Mouse (Mus musculus) kidney, adult 2 months (tissue): ENCODE results near the gene Acer2. TPM values are rescaled to one million over a fixed set of nuclear protein-coding genes. Genes with fewer than 3 reads are reported as not detected.

Experiments used
- DNase-seq: peaks from one replicate; pipeline ENCODE4 v3.0.0; 2021
- H3K27ac ChIP-seq: fragments of 200-500 bp; 2 replicates; pipeline ENCODE4 v1.5.1; 2012; ENCODE audit warnings: low read depth, low read length, control low read depth, inconsistent platforms; ENCODE audit not compliant: insufficient read depth
- H3K27me3 ChIP-seq: fragments of 200-500 bp; replicated peaks from 2 replicates; pipeline ENCODE4 v1.6.1; 2012; ENCODE audit warnings: mild to moderate bottlenecking, moderate library complexity, low read length, inconsistent platforms; ENCODE audit not compliant: control insufficient read depth, insufficient read depth
- H3K36me3 ChIP-seq: fragments of 200-500 bp; 2 replicates; pipeline ENCODE4 v1.6.1; 2012; ENCODE audit warnings: mild to moderate bottlenecking, moderate library complexity, low read length, inconsistent platforms; ENCODE audit not compliant: control insufficient read depth, insufficient read depth
- H3K4me1 ChIP-seq: fragments of 200-500 bp; 2 replicates; pipeline ENCODE4 v1.6.1; 2011; ENCODE audit warnings: low read length; ENCODE audit not compliant: control insufficient read depth, insufficient read depth
- H3K4me3 ChIP-seq: fragments of 200-500 bp; 2 replicates; pipeline ENCODE4 v1.5.1; 2011; ENCODE audit warnings: mild to moderate bottlenecking, low read depth, low read length, control low read depth; ENCODE audit not compliant: insufficient read depth
- CTCF ChIP-seq: fragments of 200-500 bp; conservative IDR thresholded peaks from 2 replicates; pipeline ENCODE4 v1.5.1; 2011; ENCODE audit warnings: low read depth, mild to moderate bottlenecking, control low read depth, low read length, moderate library complexity, mixed read lengths; ENCODE audit not compliant: insufficient read depth, insufficient read length
- POLR2A ChIP-seq: fragments of 200-500 bp; IDR thresholded peaks from one replicate; pipeline ENCODE4 v1.6.1; 2011; ENCODE audit warnings: low read depth, low read length, control low read depth
- WGBS: fragments of 180-500 bp; shearing (Covaris S2); methylation state at CpG from one replicate; pipeline ENCODE4 v1.1.7; 2018; 5-methylcytosine and 5-hydroxymethylcytosine counted together
- polyA plus RNA-seq: library from polyadenylated mRNA; depleted of rRNA; stranded (reverse); fragments of >200 nt; gene quantifications from 2 replicates; pipeline ENCODE4 v1.2.3, GENCODE M21; 2012

Gene Acer2
- polyA plus RNA-seq, 1 experiment = 35.0 TPM

GRCm38 (mm10) chr4:86911576-86912341, 37.6 kb downstream of the Acer2 start:
- H3K36me3 ChIP-seq = no peaks in the 10 kb centered on the region
- H3K27ac ChIP-seq = no peak overlapping the region
- H3K4me1 ChIP-seq = no peaks in the 10 kb centered on the region
- DNase-seq = no peak
- H3K4me3 ChIP-seq = no peak overlapping the region
- TF ChIP-seq POLR2A = no peak
- TF ChIP-seq CTCF = no peak
- no peaks in the 10 kb centered on the region for H3K27me3 ChIP-seq
- 33% methylated on average over 18 of the region's 18 CpGs for WGBS

GRCm38 (mm10) chr4:86912757-86913156, 38.6 kb downstream of the Acer2 start:
- no peaks in the 10 kb centered on the region for H3K4me1 ChIP-seq
- TF ChIP-seq CTCF = no peak
- TF ChIP-seq POLR2A = no peak
- no peaks in the 10 kb centered on the region for H3K36me3 ChIP-seq
- no peak overlapping the region for H3K27ac ChIP-seq
- H3K4me3 ChIP-seq = no peak overlapping the region
- H3K27me3 ChIP-seq = no peaks in the 10 kb centered on the region
- WGBS = 92% methylated on average over 7 of the region's 7 CpGs
- DNase-seq = no peak

GRCm38 (mm10) chr4:86916062-86916461, 41.9 kb downstream of the Acer2 start:
- 63% methylated on average over 1 of the region's 1 CpGs for WGBS
- TF ChIP-seq CTCF (peak; percentile 34; the same call in 1 of the 2 replicates), POLR2A (no peak)
- Histone ChIP-seq H3K27me3 (no peaks in the 10 kb centered on the region), H3K36me3 (no peaks in the 10 kb centered on the region), H3K4me1 (no peaks in the 10 kb centered on the region), H3K4me3 (no peak overlapping the region), H3K27ac (no peak overlapping the region)
- no peak for DNase-seq

GRCm38 (mm10) chr4:86923476-86924055, 49.4 kb downstream of the Acer2 start:
- Histone ChIP-seq H3K4me3 (no peak overlapping the region), H3K4me1 (no peaks in the 10 kb centered on the region), H3K27me3 (no peaks in the 10 kb centered on the region), H3K27ac (no peak overlapping the region), H3K36me3 (no peaks in the 10 kb centered on the region)
- WGBS = 76% methylated on average over 3 of the region's 3 CpGs
- TF ChIP-seq POLR2A (no peak), CTCF (no peak)
- no peak for DNase-seq

GRCm38 (mm10) chr4:86924804-86925458, 50.7 kb downstream of the Acer2 start:
- Histone ChIP-seq H3K4me3 (no peak overlapping the region), H3K27ac (no peak overlapping the region), H3K36me3 (no peaks in the 10 kb centered on the region), H3K4me1 (no peaks in the 10 kb centered on the region), H3K27me3 (no peaks in the 10 kb centered on the region)
- 10% methylated on average over 9 of the region's 9 CpGs for WGBS
- peak; percentile 94 for TF ChIP-seq CTCF
- no peak for TF ChIP-seq POLR2A
- peak; percentile 80 for DNase-seq

GRCm38 (mm10) chr4:86926997-86927396, 52.8 kb downstream of the Acer2 start:
- no peak overlapping the region for H3K27ac ChIP-seq
- TF ChIP-seq CTCF (no peak), POLR2A (no peak)
- 94% methylated on average over 3 of the region's 3 CpGs for WGBS
- no peaks in the 10 kb centered on the region for H3K36me3 ChIP-seq
- no peaks in the 10 kb centered on the region for H3K27me3 ChIP-seq
- H3K4me3 ChIP-seq = no peak overlapping the region
- DNase-seq = no peak
- no peaks in the 10 kb centered on the region for H3K4me1 ChIP-seq

- Histone ChIP-seq H3K27ac (no peak overlapping the region), H3K36me3 (no peaks in the 10 kb centered on the region), H3K4me3 (no peak overlapping the region), H3K27me3 (no peaks in the 10 kb centered on the region), H3K4me1 (no peaks in the 10 kb centered on the region)
- WGBS = 90% methylated on average over 7 of the region's 7 CpGs
- DNase-seq = no peak
- TF ChIP-seq POLR2A (no peak), CTCF (no peak)
Observed at GRCm38 (mm10) chr4:86930101-86930635, 56.0 kb downstream of the Acer2 start.
